Mouse (Mus musculus) mouse embryonic stem cell (cell line): ENCODE measurements around the gene C130032M10Rik.

Experiments used
- in situ Hi-C, 2 experiments: fragments of 300-500 bp; cut with MboI; formaldehyde crosslinking; loops; 1 replicate in 1 of 2; 3 replicates in 1 of 2; pipeline ENCODE4 v1.14.3; 2019 to 2020; ENCODE audit warnings: low sequenced_read_pairs in 2 of 2, low pct_unique_long_range_greater_than_20kb in 1 of 2, mixed read lengths in 1 of 2; ENCODE audit not compliant: unreplicated experiment in 1 of 2

The C130032M10Rik gene

GRCm38 (mm10) chr9:114507421-114507820, 8.1 kb upstream of the C130032M10Rik start:
- in situ Hi-C loops, result no loop called here

GRCm38 (mm10) chr9:114509785-114510184, 5.7 kb upstream of the C130032M10Rik start:
- in situ Hi-C loops, result no loop called here

GRCm38 (mm10) chr9:114512831-114513230, 2.7 kb upstream of the C130032M10Rik start:
- in situ Hi-C loops, result no loop called here

GRCm38 (mm10) chr9:114517924-114518497, 2.5 kb downstream of the C130032M10Rik start:
- in situ Hi-C loops, result no loop called here

GRCm38 (mm10) chr9:114518812-114519477, 3.4 kb downstream of the C130032M10Rik start:
- in situ Hi-C loops, result no loop called here

DNA sequence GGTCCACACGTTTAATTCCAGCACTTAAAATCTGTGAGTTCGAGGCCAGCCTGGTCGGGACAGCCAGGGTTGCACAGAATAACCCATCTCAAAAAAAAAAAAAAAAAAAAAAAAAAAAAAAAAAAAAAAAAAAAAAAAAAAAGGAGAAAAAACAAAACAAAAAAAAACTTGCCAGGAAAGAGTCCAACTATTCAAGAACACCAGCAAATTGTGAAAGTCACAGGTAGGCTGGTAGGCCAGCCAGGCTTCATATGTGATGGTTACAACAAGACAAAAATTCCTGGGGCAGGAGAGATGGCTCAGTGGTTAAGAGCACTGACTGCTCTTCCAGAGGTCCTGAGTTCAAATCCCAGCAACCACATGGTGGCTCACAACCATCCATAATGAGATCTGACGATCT, 5.0 kb downstream of the C130032M10Rik start:
- in situ Hi-C loops, result loop anchor here in 1 of 2 experiments (10.0 kb wide), 1 partner anchor 54 kb away; no protein-coding TSS in a partner anchor

DNA sequence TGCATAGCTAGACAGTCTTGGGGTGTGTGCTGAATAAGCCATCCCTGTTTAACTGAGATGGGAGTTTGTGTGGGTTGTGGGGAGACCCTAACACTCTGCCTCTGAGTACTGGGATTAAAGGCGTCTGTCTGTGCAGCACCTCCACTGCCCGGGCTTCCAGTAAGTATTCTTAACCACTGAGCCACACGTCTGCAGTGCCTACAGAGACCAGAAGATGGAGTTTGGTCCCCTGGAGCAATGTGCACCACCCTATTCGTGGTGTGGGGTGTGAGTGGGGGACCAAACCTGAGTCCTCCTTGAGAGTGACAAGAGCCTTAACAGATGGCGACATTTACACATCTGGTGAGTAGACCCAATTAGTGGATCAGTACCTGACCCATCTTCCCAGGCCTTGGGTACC, 6.5 kb downstream of the C130032M10Rik start:
- in situ Hi-C loops, result loop anchor here in 1 of 2 experiments (10.0 kb wide), 1 partner anchor 53 kb away; no protein-coding TSS in a partner anchor

- in situ Hi-C loops, result loop anchor here in 1 of 2 experiments (10.0 kb wide), 1 partner anchor 52 kb away; no protein-coding TSS in a partner anchor
Observed at GRCm38 (mm10) chr9:114522501-114522900, 7.0 kb downstream of the C130032M10Rik start.

DNA sequence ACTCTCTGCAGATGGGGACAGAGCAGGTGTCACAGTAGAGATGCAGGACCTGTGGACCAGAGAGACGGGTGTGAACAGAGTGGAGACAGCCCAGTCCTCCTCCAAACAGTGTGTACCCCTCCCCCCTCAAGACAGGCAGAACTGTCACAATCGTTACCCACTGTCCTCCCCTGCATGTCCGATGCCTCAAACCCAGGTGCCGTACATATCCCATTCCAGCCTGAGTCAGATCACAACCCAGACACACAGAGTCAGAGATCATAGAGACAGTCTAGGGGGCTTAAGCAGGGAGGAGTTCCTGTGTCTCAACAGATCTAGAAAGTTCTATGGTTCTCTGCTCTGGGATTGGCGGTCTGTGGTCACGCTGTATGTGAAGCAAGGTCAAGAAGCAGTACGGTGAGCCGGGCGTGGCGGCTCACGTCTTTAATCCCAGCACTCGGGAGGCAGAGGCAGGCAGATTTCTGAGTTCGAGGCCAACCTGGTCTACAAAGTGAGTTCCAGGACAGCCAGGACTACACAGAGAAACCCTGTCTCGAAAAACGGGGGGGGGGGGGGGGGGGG, 9.7 kb downstream of the C130032M10Rik start:
- in situ Hi-C loops, result loop anchor here in 1 of 2 experiments (10.0 kb wide), 1 partner anchor 50 kb away; no protein-coding TSS in a partner anchor

DNA sequence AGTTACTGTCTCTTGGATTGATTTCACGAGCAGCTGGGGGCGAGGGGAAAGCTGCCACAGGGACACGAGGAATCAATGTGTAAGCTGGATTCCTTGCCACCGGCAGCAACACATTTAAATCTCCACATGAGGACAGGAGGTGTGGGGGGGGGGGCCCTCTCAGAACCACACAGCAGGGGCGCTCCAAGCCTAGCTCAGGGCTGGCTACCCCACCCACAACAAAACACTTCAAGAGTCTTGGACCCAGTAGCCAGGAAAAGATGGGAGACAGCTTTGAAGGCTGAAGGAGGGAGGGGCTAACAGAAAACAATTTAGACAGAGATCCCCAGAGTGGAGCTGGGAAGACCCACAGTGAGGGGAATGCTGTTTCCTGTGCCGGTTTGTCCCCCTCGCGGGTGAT, 10.4 kb downstream of the C130032M10Rik start:
- in situ Hi-C loops, result loop anchor here in 1 of 2 experiments (10.0 kb wide), 1 partner anchor 49 kb away; no protein-coding TSS in a partner anchor

- in situ Hi-C loops, result loop anchor here in 1 of 2 experiments (10.0 kb wide), 1 partner anchor 48 kb away; no protein-coding TSS in a partner anchor
Observed at GRCm38 (mm10) chr9:114526581-114526980, 11.1 kb downstream of the C130032M10Rik start.

DNA sequence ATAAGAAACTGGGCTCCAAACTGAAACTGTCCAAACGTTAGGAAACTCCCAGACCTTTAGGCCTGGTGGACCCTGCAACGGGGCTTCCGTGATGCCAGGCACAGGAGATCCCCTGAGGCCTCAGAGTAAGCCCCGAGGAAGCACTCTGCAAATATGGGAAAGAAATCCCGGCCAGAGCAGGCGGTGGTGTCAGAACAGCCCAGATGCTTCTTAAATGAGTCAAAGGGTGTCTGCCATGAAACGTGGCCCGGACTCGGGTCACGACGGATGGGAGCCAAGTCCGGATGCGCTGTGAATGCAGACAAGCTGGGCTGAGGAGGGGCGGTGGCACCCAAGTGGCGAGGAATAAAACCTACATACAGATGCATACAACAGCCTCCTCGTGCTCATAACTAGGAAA, 11.6 kb downstream of the C130032M10Rik start:
- in situ Hi-C loops, result loop anchor here in 1 of 2 experiments (10.0 kb wide), 1 partner anchor 48 kb away; no protein-coding TSS in a partner anchor

DNA sequence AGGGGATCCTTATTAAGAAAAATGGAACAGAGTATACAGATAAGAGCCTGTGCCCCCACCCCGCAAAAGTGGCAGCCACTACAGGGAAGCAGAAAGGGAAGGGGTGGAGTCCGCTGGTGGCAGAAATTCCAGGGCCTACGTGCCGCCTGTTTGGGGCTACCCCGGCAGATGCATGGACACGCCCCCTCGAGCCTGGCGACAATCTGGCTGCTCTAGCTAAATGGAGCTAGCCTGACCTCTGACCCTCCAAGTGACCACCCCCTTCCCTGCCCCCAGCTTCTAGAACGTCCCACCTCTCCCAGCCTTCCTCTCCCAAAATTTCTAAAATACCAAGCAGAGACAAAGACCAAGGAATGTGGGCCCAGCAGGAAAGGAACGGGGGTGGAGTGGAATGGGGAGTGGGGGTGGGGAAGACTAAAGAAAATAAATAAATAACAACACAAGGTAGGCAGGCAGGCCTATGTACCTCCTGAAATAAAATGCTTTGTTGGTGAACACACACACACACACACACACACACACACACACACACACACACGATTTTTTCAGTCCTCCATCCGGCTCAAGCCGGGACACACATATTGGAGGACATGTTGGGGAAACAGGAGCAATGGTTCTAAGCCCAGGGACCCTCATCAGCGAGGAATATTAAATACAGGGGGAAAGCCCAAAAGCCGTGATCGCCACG, 12.6 kb downstream of the C130032M10Rik start:
- in situ Hi-C loops, result loop anchor here in 1 of 2 experiments (10.0 kb wide), 1 partner anchor 47 kb away; no protein-coding TSS in a partner anchor

GRCm38 (mm10) chr9:114528680-114529048, 13.2 kb downstream of the C130032M10Rik start:
- in situ Hi-C loops, result loop anchor here in 1 of 2 experiments (10.0 kb wide), 1 partner anchor 46 kb away; no protein-coding TSS in a partner anchor

DNA sequence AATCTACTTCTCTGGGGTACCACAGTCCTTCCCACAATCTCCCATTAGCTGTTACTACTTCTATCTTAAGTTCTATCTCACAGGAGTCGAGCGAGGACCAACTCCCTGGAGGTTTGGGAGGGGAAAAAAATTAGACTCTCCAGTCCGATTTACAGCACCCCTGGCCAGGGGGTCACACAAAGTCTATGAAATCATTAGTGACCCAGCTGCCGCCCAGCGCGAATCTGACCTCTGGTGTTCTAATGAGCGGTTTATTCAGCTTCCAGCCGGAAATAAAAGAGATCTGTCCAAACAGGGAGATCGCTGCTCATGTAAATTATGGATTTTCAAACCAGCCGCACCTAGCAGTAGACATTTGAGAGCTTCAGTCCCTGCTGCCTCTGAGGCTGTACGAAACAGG, 15.8 kb downstream of the C130032M10Rik start:
- in situ Hi-C loops, result no loop called here

DNA sequence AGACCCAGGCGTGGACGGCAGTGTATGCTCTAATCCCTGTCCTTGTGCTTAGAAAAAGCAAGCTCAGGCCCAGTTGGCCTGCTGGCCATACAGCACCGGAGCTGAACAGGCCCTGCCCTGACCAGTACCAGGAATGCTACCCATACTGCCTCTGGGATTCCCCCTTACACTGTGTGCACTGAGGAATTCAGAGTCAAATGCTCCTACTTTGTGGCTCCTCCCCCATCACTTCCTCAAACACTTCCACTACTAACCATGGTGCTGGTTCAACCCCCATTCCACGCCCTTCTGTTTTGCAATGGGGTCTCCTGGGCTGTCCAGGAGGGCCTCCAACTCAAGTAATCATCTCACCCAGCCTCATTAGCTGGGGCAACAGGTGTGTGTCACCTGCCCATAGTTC, 18.4 kb downstream of the C130032M10Rik start:
- in situ Hi-C loops, result no loop called here

DNA sequence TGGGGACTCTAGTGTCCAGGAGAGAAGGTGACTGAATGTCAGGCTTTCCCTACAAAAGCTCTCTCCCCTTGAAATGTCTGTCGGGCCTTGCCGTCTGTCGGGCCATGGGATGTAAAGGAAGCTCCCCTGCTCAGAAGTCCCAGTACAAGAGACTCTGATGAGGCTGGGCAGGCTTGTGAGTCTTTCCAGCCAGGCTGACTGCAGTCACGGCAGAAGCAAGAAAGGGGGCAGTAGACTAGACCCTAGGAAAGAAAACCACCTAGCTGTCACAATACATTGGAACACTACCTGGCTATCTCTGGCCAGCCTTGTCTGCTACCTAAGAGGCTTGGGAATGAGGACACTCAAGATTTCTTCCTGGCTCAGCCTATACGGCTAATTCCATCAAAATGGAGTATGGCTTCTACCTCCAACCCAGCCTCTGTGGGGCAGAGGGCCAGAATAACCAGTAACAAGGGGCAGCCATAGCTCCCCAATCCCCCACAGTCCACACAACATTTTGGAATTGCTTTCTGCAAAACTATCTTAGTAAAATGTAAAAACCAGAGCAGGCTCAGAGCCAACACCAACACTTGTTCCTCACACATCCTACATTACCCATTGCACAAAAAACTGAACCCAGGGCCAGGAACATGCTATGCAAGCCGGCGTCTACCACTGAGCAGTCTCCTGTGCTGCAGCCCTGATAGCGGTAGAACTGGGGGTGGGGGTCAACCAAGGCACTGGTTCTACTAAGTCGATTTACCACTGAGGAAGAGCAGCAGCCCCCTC, 19.4 kb downstream of the C130032M10Rik start:
- in situ Hi-C loops, result no loop called here

- in situ Hi-C loops, result no loop called here
Observed at GRCm38 (mm10) chr9:114536628-114537027, 21.1 kb downstream of the C130032M10Rik start.
